Mouse (Mus musculus) layer of hippocampus, adult 2 months (tissue): ENCODE data around the gene Plpp7. TPM values are rescaled to one million over a fixed set of nuclear protein-coding genes. Genes with fewer than 3 reads are reported as not detected.
A peak's percentile ranks its signal among the peaks of the same experiment; 100 is the strongest.

Experiments
- DNase-seq, 2 experiments: peaks; one replicate each; pipeline ENCODE4 v3.0.0; 2022; ENCODE audit warnings: low spot score in 2 of 2
- H3K27ac ChIP-seq: fragments of 200-600 bp; 2 replicates; pipeline ENCODE4 v1.8.1; 2022
- H3K4me3 ChIP-seq: fragments of 200-600 bp; 2 replicates; pipeline ENCODE4 v1.8.1; 2022; ENCODE audit warnings: mild to moderate bottlenecking
- CTCF ChIP-seq: fragments of 200-600 bp; conservative IDR thresholded peaks from 2 replicates; pipeline ENCODE4 v1.8.1; 2022; ENCODE audit warnings: antibody characterized with exemption, mild to moderate bottlenecking, moderate library complexity
- total RNA-seq, 2 experiments: library from RNA; stranded (reverse); gene quantifications; 2 replicates each; pipeline ENCODE4 v1.2.3; 2021

Gene Plpp7
- total RNA-seq, 2 experiments from 2014 or later: 20.2 to 21.8 TPM

- Histone ChIP-seq H3K27ac (no peak overlapping the region), H3K4me3 (no peak overlapping the region)
- TF ChIP-seq CTCF: no peak
- DNase-seq: no peak
These were observed 45.2 kb downstream of the Plpp7 start for GRCm38 (mm10) chr2:32140498-32140934.

GRCm38 (mm10) chr2:32141602-32142001, 46.3 kb downstream of the Plpp7 start:
- DNase-seq: no peak
- no peak overlapping the region for H3K27ac ChIP-seq

GRCm38 (mm10) chr2:32142368-32142767, 47.0 kb downstream of the Plpp7 start:
- H3K27ac ChIP-seq: no peak overlapping the region
- H3K4me3 ChIP-seq: no peak overlapping the region
- no peak for TF ChIP-seq CTCF
- no peak for DNase-seq

More at GRCm38 (mm10) chr2:32141602-32142001, 46.3 kb downstream of the Plpp7 start:
- H3K4me3 ChIP-seq: no peak overlapping the region
- TF ChIP-seq CTCF: no peak

GRCm38 (mm10) chr2:32144633-32145032, 49.3 kb downstream of the Plpp7 start:
- H3K4me3 ChIP-seq: no peak overlapping the region
- no peak for TF ChIP-seq CTCF
- H3K27ac ChIP-seq: no peak overlapping the region
- DNase-seq: no peak

GRCm38 (mm10) chr2:32146617-32147162, 51.4 kb downstream of the Plpp7 start:
- no peak for DNase-seq
- TF ChIP-seq CTCF: no peak
- H3K4me3 ChIP-seq: no peak overlapping the region
- no peak overlapping the region for H3K27ac ChIP-seq

- no peak for TF ChIP-seq CTCF
- peak overlapping the region; percentile 99; the same call in 1 of the 2 replicates for H3K27ac ChIP-seq
- peak overlapping the region; percentile 53 for H3K4me3 ChIP-seq
- DNase-seq: no peak
These were observed 54.8 kb downstream of the Plpp7 start for GRCm38 (mm10) chr2:32150135-32150534.

GRCm38 (mm10) chr2:32150562-32150923, 55.2 kb downstream of the Plpp7 start:
- DNase-seq: no peak
- TF ChIP-seq CTCF: no peak
- Histone ChIP-seq H3K27ac (peak overlapping the region; percentile 99), H3K4me3 (peak overlapping the region; percentile 53)

- peak in 1 of 2 experiments; percentile 48 for DNase-seq
- TF ChIP-seq CTCF: peak; percentile 55
- peak within 1 kb of the TSS; percentile 99 for H3K27ac ChIP-seq
These were observed 55.8 kb downstream of the Plpp7 start, which contains the start of gene Prrc2b for GRCm38 (mm10) chr2:32150924-32151659. TSS of gene Prrc2b (plus strand) at chr2:32151082.

GRCm38 (mm10) chr2:32151660-32152366, 56.5 kb downstream of the Plpp7 start:
- no peak for TF ChIP-seq CTCF
- no peak for DNase-seq
- Histone ChIP-seq H3K27ac (peak overlapping the region; percentile 99), H3K4me3 (peak overlapping the region; percentile 85)

More at GRCm38 (mm10) chr2:32150924-32151659, 55.8 kb downstream of the Plpp7 start, which contains the start of gene Prrc2b:
- H3K4me3 ChIP-seq: peak within 1 kb of the TSS; percentile 85

- no peak for TF ChIP-seq CTCF
- DNase-seq: no peak
- Histone ChIP-seq H3K27ac (peak overlapping the region; percentile 99), H3K4me3 (peak overlapping the region; percentile 85)
These were observed 57.2 kb downstream of the Plpp7 start for GRCm38 (mm10) chr2:32152367-32153034.

- DNase-seq: no peak
- Histone ChIP-seq H3K27ac (peak overlapping the region; percentile 99), H3K4me3 (peak overlapping the region; percentile 85)
- TF ChIP-seq CTCF: no peak
These were observed 57.9 kb downstream of the Plpp7 start for GRCm38 (mm10) chr2:32153041-32153790.

GRCm38 (mm10) chr2:32153791-32154119, 58.4 kb downstream of the Plpp7 start:
- no peak for TF ChIP-seq CTCF
- no peak for DNase-seq
- Histone ChIP-seq H3K4me3 (peak overlapping the region; percentile 85), H3K27ac (peak overlapping the region; percentile 99)
